Mouse (Mus musculus): Measurements from ENCODE around the gene Mapk13. TPM values are rescaled to one million over a fixed set of nuclear protein-coding genes. Genes with fewer than 3 reads are reported as not detected.
A peak's percentile ranks its signal among the peaks of the same experiment; 100 is the strongest.
"Not testable (repeated sequence)": the region's sequence is repeated elsewhere in the genome, so short reads cannot be mapped to it uniquely, and the experiment has no call there.

Gene Mapk13
- polyA plus RNA-seq, 1 experiment from 2014 or later, result 61.0 TPM

DNA sequence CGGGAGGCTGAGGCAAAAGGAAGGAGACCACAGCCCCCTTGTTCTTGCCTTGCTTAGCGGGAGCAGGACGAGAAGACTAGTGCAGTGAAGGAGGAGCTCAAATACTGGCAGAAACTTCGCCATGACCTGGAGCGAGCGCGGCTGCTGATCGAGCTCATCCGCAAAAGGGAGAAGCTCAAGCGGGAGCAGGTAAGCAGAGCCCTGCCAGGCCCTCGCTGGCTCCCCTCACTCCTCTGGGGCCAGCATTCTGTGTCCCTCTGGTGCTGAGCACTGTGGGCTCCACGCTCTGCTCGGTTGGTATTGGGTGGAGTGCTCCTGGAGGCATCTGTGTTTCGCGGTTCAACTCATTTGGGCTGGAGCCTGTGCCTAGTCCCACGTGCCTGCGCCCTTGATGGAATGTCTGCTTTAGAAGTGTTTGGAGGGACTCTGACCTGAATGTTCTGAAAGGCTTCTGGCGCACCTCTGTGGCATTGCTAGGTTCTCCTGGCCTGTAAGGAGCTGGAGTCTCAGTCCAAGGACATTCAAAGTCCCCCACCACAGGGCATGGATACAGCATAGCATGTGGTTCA, 45.5 kb downstream of the Mapk13 start:
- no peak overlapping the region for H3K4me3 ChIP-seq (ENCODE audit: low read depth, low read length)
- WGBS, result 86% methylated on average over 18 of the region's 18 CpGs
- H3K9ac ChIP-seq, result no peak overlapping the region
- H3K4me1 ChIP-seq (ENCODE audit: insufficient read depth), result no peaks in the 10 kb centered on the region
- DNase-seq (no peak), ATAC-seq (ENCODE audit: insufficient read depth) (no peak)
- H3K4me2 ChIP-seq, result no peak overlapping the region
- H3K27me3 ChIP-seq (ENCODE audit: insufficient read depth, low read length), result no peaks in the 10 kb centered on the region
- no peaks in the 10 kb centered on the region for H3K9me3 ChIP-seq (ENCODE audit: low read depth, low read length)
- peaks cover 98% of the 10 kb centered on the region for H3K36me3 ChIP-seq (ENCODE audit: insufficient read depth)
- no peak for TF ChIP-seq CTCF (IDR thresholded peaks at IDR 0.05; ENCODE audit: low read depth)
- no peak overlapping the region for H3K27ac ChIP-seq (ENCODE audit: low read depth)

GRCm38 (mm10) chr17:28815384-28816004, 46.4 kb downstream of the Mapk13 start:
- 65% methylated on average over 10 of the region's 10 CpGs for WGBS
- Histone ChIP-seq H3K4me3 (ENCODE audit: low read depth, low read length) (no peak overlapping the region), H3K4me1 (ENCODE audit: insufficient read depth) (no peaks in the 10 kb centered on the region), H3K9me3 (ENCODE audit: low read depth, low read length) (no peaks in the 10 kb centered on the region), H3K36me3 (ENCODE audit: insufficient read depth) (peaks cover 96% of the 10 kb centered on the region), H3K9ac (no peak overlapping the region), H3K27ac (ENCODE audit: low read depth) (no peak overlapping the region), H3K27me3 (ENCODE audit: insufficient read depth, low read length) (no peaks in the 10 kb centered on the region), H3K4me2 (no peak overlapping the region)
- no peak for DNase-seq
- no peak for TF ChIP-seq CTCF (IDR thresholded peaks at IDR 0.05; ENCODE audit: low read depth)
- no peak for ATAC-seq (ENCODE audit: insufficient read depth)

DNA sequence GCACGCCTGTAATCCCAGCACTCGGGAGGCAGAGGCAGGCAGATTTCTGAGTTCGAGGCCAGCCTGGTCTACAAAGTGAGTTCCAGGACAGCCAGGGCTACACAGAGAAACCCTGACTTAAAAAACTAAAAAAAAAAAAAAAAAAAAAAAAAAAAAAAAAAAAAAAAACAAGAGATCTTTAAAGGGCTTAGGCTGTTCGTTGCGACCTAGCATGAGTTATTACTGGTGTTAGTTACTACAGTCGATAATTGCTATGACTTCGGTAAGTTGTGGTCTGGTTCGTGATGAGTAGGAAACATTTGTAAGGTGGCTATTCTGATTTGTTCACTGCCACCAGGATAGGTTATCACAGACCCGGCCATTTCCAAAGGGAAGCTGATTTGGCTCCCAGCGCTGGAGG, 47.2 kb downstream of the Mapk13 start:
- H3K27ac ChIP-seq (ENCODE audit: low read depth); H3K27me3 ChIP-seq (ENCODE audit: insufficient read depth, low read length); H3K4me3 ChIP-seq (ENCODE audit: low read depth, low read length); H3K4me2 ChIP-seq; H3K9me3 ChIP-seq (ENCODE audit: low read depth, low read length); H3K4me1 ChIP-seq (ENCODE audit: insufficient read depth); DNase-seq; H3K9ac ChIP-seq; ATAC-seq (ENCODE audit: insufficient read depth): not testable (repeated sequence)
- 94% methylated on average over 10 of the region's 10 CpGs for WGBS
- peaks cover 96% of the 10 kb centered on the region for H3K36me3 ChIP-seq (ENCODE audit: insufficient read depth)

GRCm38 (mm10) chr17:28816875-28817811, 48.0 kb downstream of the Mapk13 start:
- H3K36me3 ChIP-seq (ENCODE audit: insufficient read depth), result peaks cover 96% of the 10 kb centered on the region
- no peak overlapping the region for H3K4me2 ChIP-seq
- ATAC-seq (ENCODE audit: insufficient read depth) (no peak), DNase-seq (no peak)
- H3K27me3 ChIP-seq (ENCODE audit: insufficient read depth, low read length), result no peaks in the 10 kb centered on the region
- H3K9ac ChIP-seq, result no peak overlapping the region
- TF ChIP-seq CTCF (IDR thresholded peaks at IDR 0.05; ENCODE audit: low read depth), result no peak
- no peak overlapping the region for H3K27ac ChIP-seq (ENCODE audit: low read depth)
- H3K4me1 ChIP-seq (ENCODE audit: insufficient read depth), result no peaks in the 10 kb centered on the region
- WGBS, result 94% methylated on average over 25 of the region's 25 CpGs
- no peaks in the 10 kb centered on the region for H3K9me3 ChIP-seq (ENCODE audit: low read depth, low read length)
- no peak overlapping the region for H3K4me3 ChIP-seq (ENCODE audit: low read depth, low read length)

DNA sequence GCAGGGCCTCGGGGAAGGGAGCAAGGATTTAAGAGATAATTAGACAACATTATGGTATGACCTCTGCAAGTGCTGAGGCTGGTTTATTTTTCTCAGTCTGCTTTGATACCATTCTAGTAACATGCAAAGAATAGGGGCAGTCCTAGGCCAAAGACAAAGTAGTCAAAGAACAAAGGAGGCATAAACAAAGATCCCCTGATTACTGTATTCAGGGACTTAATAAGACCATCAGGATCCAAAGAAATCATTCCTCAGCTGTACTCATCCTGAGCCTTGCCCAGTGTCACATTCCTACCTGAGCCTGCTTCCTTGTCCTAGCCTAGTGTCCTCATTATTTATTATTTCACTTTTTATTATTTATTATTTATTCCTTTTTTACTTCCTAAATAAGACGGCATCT, 51.1 kb downstream of the Mapk13 start:
- no peak overlapping the region for H3K4me2 ChIP-seq
- H3K27me3 ChIP-seq (ENCODE audit: insufficient read depth, low read length), result no peaks in the 10 kb centered on the region
- no peak for ATAC-seq (ENCODE audit: insufficient read depth)
- 79% methylated on average over 2 of the region's 2 CpGs for WGBS
- no peak for TF ChIP-seq CTCF (IDR thresholded peaks at IDR 0.05; ENCODE audit: low read depth)
- H3K9ac ChIP-seq, result no peak overlapping the region
- no peak overlapping the region for H3K27ac ChIP-seq (ENCODE audit: low read depth)
- DNase-seq, result no peak
- H3K9me3 ChIP-seq (ENCODE audit: low read depth, low read length), result no peaks in the 10 kb centered on the region
- peaks cover 97% of the 10 kb centered on the region for H3K36me3 ChIP-seq (ENCODE audit: insufficient read depth)
- no peak overlapping the region for H3K4me3 ChIP-seq (ENCODE audit: low read depth, low read length)
- H3K4me1 ChIP-seq (ENCODE audit: insufficient read depth), result no peaks in the 10 kb centered on the region

DNA sequence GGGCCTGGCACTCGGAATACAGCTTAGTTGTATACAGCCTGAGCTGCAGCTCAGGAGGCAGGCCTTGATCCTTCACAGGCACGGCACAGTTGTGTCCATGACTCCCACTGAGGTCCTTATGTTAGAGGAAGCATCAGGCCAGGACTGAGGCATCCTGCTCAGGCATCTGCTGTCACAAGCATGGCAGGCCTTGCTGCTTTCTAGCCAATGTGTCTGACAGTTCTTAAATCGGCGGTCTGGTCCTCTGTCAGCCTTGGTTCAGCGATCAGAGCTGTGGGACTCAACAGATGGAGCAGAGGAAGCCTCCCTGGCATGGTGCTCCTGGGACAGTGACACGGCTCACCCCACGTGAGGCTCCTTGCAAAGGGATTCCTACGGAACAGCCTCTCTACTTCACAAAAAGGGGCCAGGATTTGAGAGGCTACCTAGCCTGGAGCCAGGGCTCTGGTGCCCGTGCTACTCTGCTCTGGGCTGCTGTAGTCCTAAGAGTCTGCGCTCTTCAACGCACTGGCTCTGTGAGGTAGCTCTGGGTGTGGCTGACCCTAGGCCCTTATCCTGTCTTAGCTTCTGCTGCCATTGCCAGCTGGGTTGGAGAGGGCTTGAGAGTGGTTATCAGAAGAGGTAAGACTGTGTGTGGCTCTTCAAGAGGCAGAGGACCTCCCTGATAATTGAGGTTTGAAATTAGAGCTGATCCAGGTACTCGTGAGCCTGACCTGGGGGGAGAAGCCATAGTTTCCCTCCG, 54.1 kb downstream of the Mapk13 start:
- H3K4me2 ChIP-seq, result no peak overlapping the region
- DNase-seq, result no peak
- H3K36me3 ChIP-seq (ENCODE audit: insufficient read depth), result peaks cover 96% of the 10 kb centered on the region
- H3K9me3 ChIP-seq (ENCODE audit: low read depth, low read length), result no peaks in the 10 kb centered on the region
- no peak for TF ChIP-seq CTCF (IDR thresholded peaks at IDR 0.05; ENCODE audit: low read depth)
- H3K9ac ChIP-seq, result no peak overlapping the region
- WGBS, result 85% methylated on average over 13 of the region's 13 CpGs
- no peaks in the 10 kb centered on the region for H3K27me3 ChIP-seq (ENCODE audit: insufficient read depth, low read length)
- no peak overlapping the region for H3K4me3 ChIP-seq (ENCODE audit: low read depth, low read length)
- H3K27ac ChIP-seq (ENCODE audit: low read depth), result peak overlapping the region; percentile 33; the same call in 1 of the 2 replicates
- ATAC-seq (ENCODE audit: insufficient read depth), result peak; percentile 65; the same call in 1 of the 2 replicates
- H3K4me1 ChIP-seq (ENCODE audit: insufficient read depth), result no peaks in the 10 kb centered on the region
